Mouse (Mus musculus) liver, embryonic 12.5 days (tissue): Measurements from ENCODE around the gene Sorcs1. TPM values are rescaled to one million over a fixed set of nuclear protein-coding genes. Genes with fewer than 3 reads are reported as not detected.

Experiments
- ATAC-seq: fragments of 200-750 bp; cut with Nextera tagmentation; 2 replicates; pipeline ENCODE4 v1.8.0; 2017; ENCODE audit warnings: moderate number of reproducible peaks, mild to moderate bottlenecking, moderate library complexity
- H3K27ac ChIP-seq: fragments of 300-500 bp; sonication (generic); 2 replicates; pipeline ENCODE4 v1.5.1; 2016; ENCODE audit warnings: mild to moderate bottlenecking
- H3K27me3 ChIP-seq: fragments of 300-500 bp; sonication (generic); replicated peaks from 2 replicates; pipeline ENCODE4 v1.6.1; 2016; ENCODE audit warnings: mild to moderate bottlenecking, moderate library complexity
- H3K36me3 ChIP-seq: fragments of 300-500 bp; sonication (generic); 2 replicates; pipeline ENCODE4 v1.6.1; 2016; ENCODE audit warnings: mild to moderate bottlenecking, moderate library complexity
- H3K4me1 ChIP-seq: fragments of 300-500 bp; sonication (generic); 2 replicates; pipeline ENCODE4 v1.6.1; 2016
- H3K4me2 ChIP-seq: fragments of 300-500 bp; sonication (generic); 2 replicates; pipeline ENCODE4 v1.6.1; 2016; ENCODE audit warnings: mild to moderate bottlenecking, moderate library complexity
- H3K4me3 ChIP-seq: fragments of 300-500 bp; sonication (generic); 2 replicates; pipeline ENCODE4 v1.5.1; 2016; ENCODE audit warnings: mild to moderate bottlenecking, moderate library complexity
- H3K9ac ChIP-seq: fragments of 300-500 bp; sonication (generic); 2 replicates; pipeline ENCODE4 v1.6.1; 2016; ENCODE audit warnings: mild to moderate bottlenecking, moderate library complexity
- H3K9me3 ChIP-seq: fragments of 300-500 bp; sonication (generic); replicated peaks from 2 replicates; pipeline ENCODE4 v1.6.1; 2016; ENCODE audit warnings: mild to moderate bottlenecking, moderate library complexity
- WGBS: fragments of 180-500 bp; shearing (Covaris S2); methylation state at CpG from one replicate; pipeline ENCODE4 v1.1.7; 2016; ENCODE audit not compliant: insufficient replicate concordance; 5-methylcytosine and 5-hydroxymethylcytosine counted together
- polyA plus RNA-seq: library from polyadenylated mRNA; unstranded; fragments of >200 nt; fragmentation: Nextera tagmentation; extraction: Ambion mirVana; gene quantifications from 2 replicates; pipeline ENCODE4 v1.2.1, GENCODE M21; 2016

Sorcs1 gene
- 0.56 and 0.64 TPM in 2 replicates for polyA plus RNA-seq

DNA sequence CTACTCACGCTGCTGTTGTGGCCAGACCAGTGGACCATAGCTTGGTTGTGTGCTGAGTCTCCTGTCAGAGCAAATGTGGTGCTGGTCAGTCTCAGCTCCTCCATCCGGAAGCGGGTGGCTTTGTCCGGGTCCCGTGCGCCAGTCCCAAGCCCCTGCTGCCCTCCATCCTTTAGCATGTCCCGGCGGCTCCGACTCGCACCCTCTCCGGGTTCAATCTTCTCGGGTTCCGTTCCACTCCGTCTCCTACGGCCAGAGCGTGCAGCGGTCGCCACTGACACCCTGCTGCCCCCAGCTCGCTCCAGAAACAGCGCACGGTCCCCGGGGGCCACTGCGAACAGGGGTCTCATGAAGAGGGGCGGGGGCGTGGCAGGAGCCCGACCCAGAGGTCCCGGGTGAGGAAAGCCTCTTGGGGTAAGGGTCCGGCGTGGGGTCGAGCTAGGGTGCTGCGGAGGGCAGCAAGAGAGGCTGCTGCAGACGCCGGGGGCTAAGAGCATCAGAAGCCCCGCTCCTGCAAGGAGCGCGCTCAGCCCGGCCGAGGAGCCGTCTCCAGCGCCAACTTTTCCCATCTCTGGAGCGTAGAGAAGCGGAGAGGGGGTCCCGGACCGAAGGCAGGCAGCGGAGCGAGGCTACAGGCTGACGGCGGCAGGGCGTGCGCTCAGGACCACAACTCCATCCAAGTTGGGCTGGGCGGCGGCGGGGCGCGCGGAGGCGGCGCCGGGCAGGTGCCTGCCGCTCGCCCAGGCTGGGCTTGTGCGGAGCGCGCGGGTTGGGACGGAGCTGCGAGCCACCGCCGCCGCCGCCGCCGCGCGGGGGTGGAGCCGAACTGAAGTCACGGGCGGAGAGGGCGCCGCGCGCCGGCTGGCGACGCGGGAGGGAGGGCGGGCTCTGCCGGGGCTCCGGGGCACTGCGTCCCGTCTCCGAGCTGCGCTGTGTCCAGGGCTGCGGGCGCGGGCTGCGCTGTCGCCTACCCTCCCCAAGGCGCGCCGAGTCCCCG lies at the start of gene Sorcs1:
TSS of gene Sorcs1 (minus strand) at position 744 of the 994 bp plus-strand sequence.
- H3K27me3 ChIP-seq, result peaks cover 31% of the 10 kb centered on the region
- peak within 1 kb of the TSS; percentile 48 for H3K4me3 ChIP-seq
- peak; percentile 35; the same call in 1 of the 2 replicates for ATAC-seq
- H3K4me1 ChIP-seq, result no peaks in the 10 kb centered on the region
- peak within 1 kb of the TSS; percentile 65 for H3K4me2 ChIP-seq
- 1% methylated on average over 88 of the region's 102 CpGs for WGBS
- no peaks in the 10 kb centered on the region for H3K9me3 ChIP-seq
- H3K36me3 ChIP-seq, result no peaks in the 10 kb centered on the region
- H3K27ac ChIP-seq, result no peak within 1 kb of the TSS
- no peak within 1 kb of the TSS; the same call in 1 of the 2 replicates for H3K9ac ChIP-seq

DNA sequence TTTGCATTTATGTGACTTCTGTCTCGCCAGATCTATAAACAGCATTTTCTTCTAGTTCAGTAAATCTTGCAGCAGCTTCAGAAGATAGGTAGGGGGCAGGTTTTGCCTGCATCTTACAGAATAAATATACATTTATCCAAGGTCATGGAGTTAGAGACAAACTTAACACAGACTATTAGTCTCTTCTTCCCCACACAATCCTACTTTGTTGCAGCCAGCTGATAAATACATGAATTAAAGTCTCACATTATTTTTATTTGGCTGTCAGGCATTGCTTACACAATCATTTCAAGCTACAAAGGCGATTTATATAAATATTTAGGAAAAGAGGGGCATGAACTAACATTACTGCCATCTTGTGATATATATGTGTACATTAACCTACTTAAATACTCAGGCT lies 4.8 kb upstream of the Sorcs1 start:
- Histone ChIP-seq H3K27me3 (peaks cover 12% of the 10 kb centered on the region), H3K4me3 (no peak overlapping the region), H3K27ac (no peak overlapping the region), H3K36me3 (no peaks in the 10 kb centered on the region), H3K4me2 (no peak overlapping the region), H3K4me1 (no peaks in the 10 kb centered on the region), H3K9me3 (no peaks in the 10 kb centered on the region), H3K9ac (no peak overlapping the region)
- no peak for ATAC-seq
- 36% methylated on average over 2 of the region's 2 CpGs for WGBS

DNA sequence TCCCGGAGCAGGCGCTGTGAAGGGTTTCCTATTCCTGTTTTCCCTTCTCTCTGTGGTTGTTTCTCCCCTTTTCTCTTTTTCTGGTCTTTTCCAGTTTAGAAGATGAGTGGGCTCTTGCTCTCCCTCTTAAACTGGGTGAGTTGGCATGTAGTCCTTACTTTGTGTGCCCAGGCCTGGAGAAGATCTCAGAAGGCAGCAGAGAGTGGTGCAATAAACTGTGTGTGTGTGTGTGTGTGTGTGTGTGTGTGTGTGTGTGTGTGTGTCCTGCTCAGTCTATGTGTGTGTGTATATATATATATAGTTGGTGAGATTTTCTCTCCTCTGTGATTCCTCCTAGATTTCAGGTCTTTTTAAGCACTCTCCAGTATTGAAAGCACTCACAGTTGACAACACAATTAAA lies 500 bp upstream of the Sorcs1 start:
- Histone ChIP-seq H3K9me3 (no peaks in the 10 kb centered on the region), H3K27me3 (peaks cover 31% of the 10 kb centered on the region), H3K4me2 (peak overlapping the region; percentile 65), H3K4me3 (peak overlapping the region; percentile 48), H3K4me1 (no peaks in the 10 kb centered on the region), H3K27ac (no peak overlapping the region), H3K36me3 (no peaks in the 10 kb centered on the region), H3K9ac (no peak overlapping the region)
- no peak for ATAC-seq
- 0% methylated on average over 2 of the region's 2 CpGs for WGBS

DNA sequence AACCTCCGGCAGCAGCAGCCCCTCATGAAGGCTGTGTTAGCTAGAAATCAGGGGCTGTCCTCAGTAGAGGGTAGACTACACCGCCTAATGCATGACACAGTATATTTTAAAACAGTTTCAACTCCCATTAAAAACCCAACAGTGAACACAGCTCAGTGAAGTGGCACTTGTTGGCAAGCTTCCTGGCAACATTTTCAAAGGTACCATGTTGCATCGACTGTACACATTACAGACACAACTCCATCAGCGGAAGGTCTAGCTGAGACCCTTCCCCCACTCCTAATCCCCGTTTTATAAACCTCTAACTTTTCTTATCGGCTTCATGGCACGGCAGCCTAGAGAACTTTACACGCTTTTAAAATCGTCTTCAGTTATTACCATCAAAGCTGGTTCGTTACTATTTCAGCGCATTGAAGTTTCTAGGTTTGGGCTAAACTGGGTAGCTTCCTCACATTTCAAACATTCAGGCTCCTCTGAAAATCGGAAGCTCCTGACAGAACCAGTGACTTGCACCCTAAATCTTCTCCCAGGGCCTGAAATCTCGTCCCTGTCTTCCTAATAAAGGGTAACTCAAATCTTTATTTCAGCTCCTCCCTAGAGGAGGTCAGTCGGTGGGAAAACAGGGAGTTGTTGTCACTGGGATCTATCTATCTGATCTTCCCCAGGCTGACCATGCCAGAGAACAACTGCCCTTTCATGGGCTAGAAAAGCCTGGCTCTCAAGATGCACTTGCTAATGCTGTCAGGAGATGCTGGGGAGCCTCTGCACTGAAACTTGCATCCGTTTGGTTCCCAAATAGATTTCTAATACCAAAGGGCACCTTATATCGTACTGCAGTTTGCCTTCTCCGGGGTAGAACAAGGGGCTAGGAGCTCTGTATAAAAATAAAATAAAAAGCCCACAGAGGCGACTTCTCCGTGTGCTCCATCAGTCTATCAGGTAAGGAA lies 1.6 kb downstream of the Sorcs1 start:
- no peak overlapping the region for H3K27ac ChIP-seq
- 45% methylated on average over 19 of the region's 19 CpGs for WGBS
- no peak for ATAC-seq
- H3K27me3 ChIP-seq, result peaks cover 31% of the 10 kb centered on the region
- H3K4me3 ChIP-seq, result no peak overlapping the region
- H3K36me3 ChIP-seq, result no peaks in the 10 kb centered on the region
- H3K9me3 ChIP-seq, result no peaks in the 10 kb centered on the region
- H3K9ac ChIP-seq, result no peak overlapping the region
- no peaks in the 10 kb centered on the region for H3K4me1 ChIP-seq
- H3K4me2 ChIP-seq, result no peak overlapping the region

DNA sequence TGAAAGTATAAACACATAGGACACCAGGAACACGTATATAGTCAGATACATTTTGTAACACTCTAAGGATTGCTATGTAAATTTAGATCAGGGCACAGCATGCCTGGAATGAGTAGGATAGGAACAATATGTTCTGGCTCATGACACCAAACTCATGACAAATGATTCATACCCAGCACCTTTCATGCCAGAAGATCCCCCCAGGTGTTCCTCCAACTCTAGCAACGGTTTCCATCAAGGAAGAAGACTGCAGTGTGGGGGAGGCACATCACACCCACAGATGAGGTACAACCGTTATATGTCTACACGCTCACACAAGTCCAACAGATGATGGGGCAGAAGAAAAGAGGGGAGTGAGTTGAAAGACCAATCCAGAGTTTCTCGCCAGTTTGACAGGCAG lies 3.5 kb downstream of the Sorcs1 start:
- H3K27ac ChIP-seq, result no peak overlapping the region
- H3K9me3 ChIP-seq, result no peaks in the 10 kb centered on the region
- no peak overlapping the region for H3K4me3 ChIP-seq
- H3K4me1 ChIP-seq, result no peaks in the 10 kb centered on the region
- ATAC-seq, result no peak
- 59% methylated on average over 5 of the region's 5 CpGs for WGBS
- no peaks in the 10 kb centered on the region for H3K36me3 ChIP-seq
- H3K27me3 ChIP-seq, result peaks cover 31% of the 10 kb centered on the region
- no peak overlapping the region for H3K4me2 ChIP-seq
- H3K9ac ChIP-seq, result no peak overlapping the region

DNA sequence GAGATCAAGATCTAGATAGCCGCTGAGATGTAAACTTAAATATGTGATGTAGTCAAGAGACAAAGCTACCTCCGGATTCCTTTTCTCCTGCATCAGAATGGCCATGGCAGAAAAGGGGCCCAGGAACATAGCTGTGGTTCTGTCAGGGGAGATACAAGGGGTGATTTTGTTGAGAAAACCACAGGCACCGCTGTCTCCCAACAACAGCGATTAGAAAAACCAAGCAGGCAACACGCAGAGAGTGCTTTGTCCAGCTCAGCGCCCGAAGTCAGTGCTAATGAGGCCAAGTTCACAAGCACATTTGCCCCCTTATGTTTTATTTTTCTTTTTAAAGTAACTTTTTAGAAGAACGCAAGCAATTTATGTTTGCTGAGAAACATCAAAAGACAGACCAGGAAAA lies 10.9 kb downstream of the Sorcs1 start:
- Histone ChIP-seq H3K9me3 (no peaks in the 10 kb centered on the region), H3K4me3 (no peak overlapping the region), H3K4me2 (no peak overlapping the region), H3K9ac (no peak overlapping the region), H3K36me3 (no peaks in the 10 kb centered on the region), H3K27me3 (no peaks in the 10 kb centered on the region), H3K4me1 (no peaks in the 10 kb centered on the region), H3K27ac (no peak overlapping the region)
- ATAC-seq, result no peak
- 73% methylated on average over 8 of the region's 8 CpGs for WGBS

DNA sequence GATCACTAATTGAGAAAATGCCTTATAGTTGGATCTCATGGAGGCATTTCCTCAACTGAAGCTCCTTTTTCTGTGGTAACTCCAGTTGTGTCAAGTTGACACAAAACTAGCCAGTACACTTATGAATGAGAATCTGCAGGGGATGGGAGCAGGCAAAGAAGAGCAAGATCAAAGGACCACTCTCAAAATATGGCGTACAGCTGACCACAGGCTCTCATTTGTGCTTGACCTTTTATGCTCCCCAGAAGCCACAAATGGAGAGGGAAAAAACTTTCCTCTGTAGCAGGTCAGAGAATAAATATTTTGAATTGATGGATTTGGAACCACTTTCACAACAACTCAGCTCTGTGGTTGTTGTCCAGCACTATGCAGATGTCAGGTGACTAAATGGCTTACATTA lies 14.1 kb downstream of the Sorcs1 start:
- no peak overlapping the region for H3K4me3 ChIP-seq
- no peaks in the 10 kb centered on the region for H3K27me3 ChIP-seq
- H3K27ac ChIP-seq, result no peak overlapping the region
- 66% methylated on average over 1 of the region's 1 CpGs for whole genome bisulfite sequencing
- no peaks in the 10 kb centered on the region for H3K36me3 ChIP-seq
- H3K4me1 ChIP-seq, result no peaks in the 10 kb centered on the region
- no peak overlapping the region for H3K4me2 ChIP-seq
- no peak overlapping the region for H3K9ac ChIP-seq
- ATAC-seq, result no peak
- no peaks in the 10 kb centered on the region for H3K9me3 ChIP-seq

DNA sequence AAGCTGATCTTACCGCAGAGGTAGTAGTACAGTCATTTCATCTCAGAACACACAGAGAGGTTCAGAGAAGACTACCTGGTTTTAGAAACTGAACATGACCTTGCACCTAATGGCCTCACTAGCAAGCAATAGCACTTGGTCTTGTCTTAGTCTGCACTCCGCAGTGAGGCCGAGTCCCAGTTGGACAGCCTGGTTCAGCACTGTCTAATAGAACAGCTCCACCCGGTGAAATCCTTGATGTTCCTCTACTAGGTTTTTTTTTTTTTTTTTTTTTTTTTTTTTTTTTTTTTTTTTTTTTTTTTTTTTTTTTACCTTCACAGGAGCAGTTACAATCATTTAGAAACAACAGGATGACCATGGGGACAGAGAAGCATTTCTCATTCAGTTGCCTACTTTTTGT lies 19.3 kb downstream of the Sorcs1 start:
- Histone ChIP-seq H3K4me2 (no peak overlapping the region), H3K4me1 (no peaks in the 10 kb centered on the region), H3K36me3 (no peaks in the 10 kb centered on the region), H3K27me3 (no peaks in the 10 kb centered on the region), H3K27ac (no peak overlapping the region), H3K9ac (no peak overlapping the region), H3K9me3 (no peaks in the 10 kb centered on the region), H3K4me3 (no peak overlapping the region)
- ATAC-seq, result no peak
- 58% methylated on average over 4 of the region's 4 CpGs for WGBS

DNA sequence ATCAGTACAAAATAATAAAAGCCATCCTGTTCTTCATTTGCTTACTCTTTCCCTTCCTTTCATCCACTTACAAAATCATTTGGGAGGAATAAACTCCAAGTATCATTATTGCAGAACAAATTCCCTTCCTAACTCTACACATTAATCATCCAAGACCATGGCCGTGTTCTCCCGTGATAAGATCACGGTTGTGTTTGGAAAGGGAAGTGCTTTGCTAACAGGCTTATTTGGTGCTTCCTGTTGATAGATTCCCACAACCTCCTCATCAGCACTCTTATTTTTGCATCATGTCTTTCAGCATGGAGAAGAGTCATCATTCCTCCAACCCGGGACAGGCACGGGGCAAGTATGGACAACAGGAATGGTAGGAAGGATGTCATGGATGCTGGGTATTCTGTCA lies 25.7 kb downstream of the Sorcs1 start:
- WGBS, result 12% methylated on average over 5 of the region's 5 CpGs
- H3K9ac ChIP-seq, result no peak overlapping the region
- H3K4me1 ChIP-seq, result no peaks in the 10 kb centered on the region
- H3K27ac ChIP-seq, result no peak overlapping the region
- no peaks in the 10 kb centered on the region for H3K9me3 ChIP-seq
- no peaks in the 10 kb centered on the region for H3K36me3 ChIP-seq
- H3K4me2 ChIP-seq, result no peak overlapping the region
- H3K4me3 ChIP-seq, result no peak overlapping the region
- no peak for ATAC-seq
- H3K27me3 ChIP-seq, result no peaks in the 10 kb centered on the region

DNA sequence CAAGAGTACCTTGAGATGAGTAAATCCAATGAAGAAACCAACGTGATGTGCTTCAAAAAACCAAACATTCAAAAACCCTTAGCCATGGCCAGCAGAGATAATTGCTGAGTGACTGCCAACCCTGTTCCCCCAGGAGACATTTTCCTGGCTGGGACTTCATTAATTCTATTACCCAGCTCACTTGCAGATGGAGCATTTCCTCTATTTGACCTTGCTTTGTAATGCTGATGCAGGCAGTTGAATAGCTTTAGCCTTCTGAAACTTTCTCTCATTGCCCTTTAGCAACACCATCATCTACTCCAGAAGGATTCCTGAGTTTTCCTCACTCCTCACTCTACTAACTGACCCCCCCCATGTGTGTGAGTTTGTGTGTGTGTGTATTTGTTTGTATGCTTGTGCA lies 34.6 kb downstream of the Sorcs1 start:
- Histone ChIP-seq H3K4me1 (no peaks in the 10 kb centered on the region), H3K4me2 (no peak overlapping the region), H3K27me3 (no peaks in the 10 kb centered on the region), H3K9ac (no peak overlapping the region), H3K4me3 (no peak overlapping the region), H3K9me3 (no peaks in the 10 kb centered on the region), H3K27ac (no peak overlapping the region), H3K36me3 (no peaks in the 10 kb centered on the region)
- ATAC-seq, result no peak
- WGBS, result 42% methylated on average over 1 of the region's 1 CpGs

DNA sequence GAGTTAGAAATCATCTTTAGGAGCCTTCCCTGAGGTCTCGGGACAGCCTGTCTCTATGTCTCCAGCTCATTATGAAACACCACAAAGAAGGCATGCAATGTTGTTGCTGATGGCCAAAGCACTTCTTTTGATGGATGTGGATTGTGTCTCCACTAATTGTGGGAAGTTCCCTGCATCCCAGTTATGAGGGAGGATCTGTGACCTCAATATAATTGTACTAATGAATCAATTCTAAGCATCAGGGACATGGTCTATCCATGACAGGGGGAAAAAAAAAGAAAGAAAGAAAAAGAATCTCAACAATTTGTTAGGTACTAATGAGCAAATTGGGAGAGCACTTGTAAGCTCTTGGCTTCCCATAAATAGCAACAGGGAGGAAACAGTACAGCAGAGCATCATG lies 36.3 kb downstream of the Sorcs1 start:
- 84% methylated on average over 1 of the region's 1 CpGs for WGBS
- no peaks in the 10 kb centered on the region for H3K27me3 ChIP-seq
- H3K4me1 ChIP-seq, result no peaks in the 10 kb centered on the region
- no peaks in the 10 kb centered on the region for H3K9me3 ChIP-seq
- H3K27ac ChIP-seq, result no peak overlapping the region
- H3K4me2 ChIP-seq, result no peak overlapping the region
- H3K9ac ChIP-seq, result no peak overlapping the region
- no peak for ATAC-seq
- H3K4me3 ChIP-seq, result no peak overlapping the region
- H3K36me3 ChIP-seq, result no peaks in the 10 kb centered on the region
